Mouse (Mus musculus): ENCODE data around the gene Fgd3. TPM values are rescaled to one million over a fixed set of nuclear protein-coding genes. Genes with fewer than 3 reads are reported as not detected.

Gene Fgd3
- total and polyA plus RNA-seq, 3 experiments, result 8.7 to 16.1 (median 14.5) TPM

DNA sequence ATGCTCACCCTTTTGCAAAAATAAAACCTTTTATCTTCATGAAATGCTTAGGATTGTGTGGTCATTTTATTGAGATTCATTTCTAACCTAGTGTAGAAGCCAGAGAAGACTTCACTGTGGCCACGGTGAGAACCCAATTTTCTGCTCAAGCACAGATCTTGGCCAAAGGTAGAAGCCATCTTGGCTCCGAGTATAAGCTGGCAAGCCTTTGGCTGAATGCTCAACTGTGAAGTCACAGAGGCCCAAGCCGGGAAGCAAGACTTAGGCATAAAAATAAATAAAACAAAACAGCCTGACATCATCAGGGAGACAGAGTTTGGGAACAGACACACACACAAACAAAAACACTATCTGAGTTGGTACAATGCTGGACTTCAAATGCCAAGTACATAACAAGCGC is 8.0 kb upstream of the Fgd3 start:
- no peak overlapping the region for H3K4me3 ChIP-seq (replicated peaks in 1 of 3; ENCODE audit: low read depth in 2 of 3, low read length in 2 of 3, poor library complexity in 1 of 3)
- H3K27ac ChIP-seq (ENCODE audit: insufficient read depth, low read depth), result no peak overlapping the region
- H3K36me3 ChIP-seq (replicated peaks in 1 of 2; ENCODE audit: control insufficient read depth in 1 of 2, insufficient read depth in 1 of 2, low read length in 1 of 2), result no peaks in the 10 kb centered on the region
- dilution Hi-C loops (cut with MboI; ENCODE audit: extremely low pct_ligation_motif_present, extremely low pct_unique_long_range_greater_than_20kb, low sequenced_read_pairs) (no loop called here), in situ Hi-C loops (cut with MboI; ENCODE audit: low pct_ligation_motif_present, low pct_unique_long_range_greater_than_20kb, low sequenced_read_pairs) (no loop called here)
- no peaks in the 10 kb centered on the region for H3K79me2 ChIP-seq (replicated peaks; ENCODE audit: control insufficient read depth, extremely low read depth, insufficient read depth, poor library complexity, severe bottlenecking)
- H3K9ac ChIP-seq (ENCODE audit: insufficient read depth, low read depth), result no peak overlapping the region
- no peak overlapping the region for H3K4me2 ChIP-seq (ENCODE audit: insufficient read depth, low read depth, poor library complexity, severe bottlenecking)
- no peaks in the 10 kb centered on the region for H3K27me3 ChIP-seq (replicated peaks)
- no peak for DNase-seq (ENCODE audit: extremely low read depth)
- H3K9me3 ChIP-seq (replicated peaks; ENCODE audit: low read length), result no peaks in the 10 kb centered on the region
- peaks cover 0 to 17% of the 10 kb centered on the region in 2 experiments; a peak in 2 of 4 replicates for H3K4me1 ChIP-seq (ENCODE audit: control insufficient read depth in 1 of 2, insufficient read depth in 2 of 2)
- TF ChIP-seq MAZ (IDR thresholded peaks at IDR 0.05; ENCODE audit: low read depth, low read length) (no peak), MYC (IDR thresholded peaks at IDR 0.05; ENCODE audit: low read depth, low read length) (no peak), RAD21 (IDR thresholded peaks at IDR 0.05; ENCODE audit: low read depth, low read length) (no peak), IRF4 (IDR thresholded peaks at IDR 0.05; ENCODE audit: low read depth, low read length) (no peak), SIN3A (IDR thresholded peaks at IDR 0.05; ENCODE audit: low read length) (no peak), ZKSCAN1 (IDR thresholded peaks at IDR 0.05; ENCODE audit: borderline replicate concordance, low read depth, low read length) (no peak), MAFK (IDR thresholded peaks at IDR 0.05; ENCODE audit: insufficient replicate concordance, low read length) (no peak), ZNF384 (IDR thresholded peaks at IDR 0.05; ENCODE audit: low read depth, low read length) (no peak), E2F4 (IDR thresholded peaks at IDR 0.05; ENCODE audit: insufficient replicate concordance, low read depth, low read length) (no peak)

DNA sequence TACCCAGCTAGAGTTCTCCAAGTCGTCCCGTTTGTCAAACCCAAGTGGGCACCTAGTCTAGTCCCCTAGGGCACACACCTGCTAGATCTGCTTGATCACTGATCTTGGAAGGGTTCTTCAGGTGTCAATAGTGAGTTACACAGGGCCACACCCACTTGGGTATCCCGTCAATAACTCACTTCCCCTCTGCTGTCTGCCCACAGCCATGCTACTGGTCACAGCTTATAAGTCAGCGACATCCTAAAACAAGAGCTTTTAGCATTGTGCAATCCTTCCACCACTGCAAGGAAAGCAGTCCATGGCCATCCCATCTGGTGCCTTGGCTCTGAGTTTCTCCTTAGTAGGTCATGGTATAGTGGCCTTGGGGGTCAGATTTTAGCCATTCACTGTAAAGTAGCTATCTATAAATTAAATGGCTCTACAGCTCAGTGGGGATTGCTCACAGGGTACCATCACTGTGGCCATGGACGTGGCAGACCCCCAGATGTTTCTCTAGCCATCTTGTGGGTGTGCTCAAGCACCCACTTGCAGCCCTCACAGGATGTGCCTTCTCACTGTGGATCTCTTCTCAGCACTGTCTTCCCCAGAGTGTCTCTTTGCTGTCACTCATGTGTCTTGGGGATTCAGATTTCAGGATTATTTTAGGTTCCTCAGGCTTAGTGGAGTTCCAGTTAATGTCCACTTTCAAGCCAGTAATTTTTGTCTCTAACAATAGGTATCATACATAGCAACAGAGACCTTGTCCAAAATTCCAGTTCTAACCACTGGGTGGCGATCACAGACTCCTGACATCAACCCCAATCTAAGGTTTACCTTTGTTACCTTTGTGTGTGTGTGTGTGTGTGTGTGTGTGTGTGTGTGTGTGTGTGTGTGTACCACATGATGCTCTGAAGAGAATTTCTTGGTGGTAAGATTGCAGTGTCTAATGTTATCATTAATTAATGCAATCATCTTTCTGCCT is 6.4 kb upstream of the Fgd3 start:
- in situ Hi-C loops (cut with MboI; ENCODE audit: low pct_ligation_motif_present, low pct_unique_long_range_greater_than_20kb, low sequenced_read_pairs), result no loop called here

More for the DNA sequence above, 6.4 kb upstream of the Fgd3 start:
- no peak for TF ChIP-seq MXI1 (IDR thresholded peaks at IDR 0.05; ENCODE audit: low read depth, low read length)
- TF ChIP-seq RCOR1 (conservative IDR thresholded peaks at IDR 0.05; ENCODE audit: low read depth, low read length), result no peak
- no peak for TF ChIP-seq PAX5 (IDR thresholded peaks at IDR 0.05; ENCODE audit: low read length)
- TF ChIP-seq ZKSCAN1 (IDR thresholded peaks at IDR 0.05; ENCODE audit: borderline replicate concordance, low read depth, low read length), result no peak
- TF ChIP-seq CHD2 (IDR thresholded peaks at IDR 0.05; ENCODE audit: low read length), result no peak
- no peak for TF ChIP-seq MEF2A (IDR thresholded peaks at IDR 0.05; ENCODE audit: borderline replicate concordance, low read depth, low read length)
- TF ChIP-seq POLR2AphosphoS2 (IDR thresholded peaks at IDR 0.05; ENCODE audit: low read depth, low read length), result no peak
- TF ChIP-seq ZNF384 (IDR thresholded peaks at IDR 0.05; ENCODE audit: low read depth, low read length), result no peak
- no peak for TF ChIP-seq UBTF (IDR thresholded peaks at IDR 0.05; ENCODE audit: low read depth, low read length)
- TF ChIP-seq JUN (IDR thresholded peaks at IDR 0.05; ENCODE audit: insufficient read depth, low read depth, low read length), result no peak
- TF ChIP-seq ELF1 (IDR thresholded peaks at IDR 0.05; ENCODE audit: low read depth, low read length), result no peak
- peak; percentile 31 to 81; a peak in 2 of 4 replicates for TF ChIP-seq CTCF (conservative IDR thresholded peaks at IDR 0.05 in 1 of 2, IDR thresholded peaks at IDR 0.05 in 1 of 2; ENCODE audit: low read depth in 2 of 2, low read length in 2 of 2)
- no peak for TF ChIP-seq USF2 (conservative IDR thresholded peaks at IDR 0.05; ENCODE audit: low read depth, low read length)
- TF ChIP-seq BHLHE40 (IDR thresholded peaks at IDR 0.05; ENCODE audit: low read depth, low read length), result no peak
- no peak for TF ChIP-seq MAZ (IDR thresholded peaks at IDR 0.05; ENCODE audit: low read depth, low read length)
- no peak for TF ChIP-seq MAX (IDR thresholded peaks at IDR 0.05; ENCODE audit: low read length)
- peak; percentile 77 for TF ChIP-seq SMC3 (IDR thresholded peaks at IDR 0.05; ENCODE audit: low read depth, low read length)
- TF ChIP-seq RAD21 (IDR thresholded peaks at IDR 0.05; ENCODE audit: low read depth, low read length), result peak; percentile 76
- no peak for TF ChIP-seq ETS1 (conservative IDR thresholded peaks at IDR 0.05; ENCODE audit: low read depth, low read length)
- TF ChIP-seq CHD1 (IDR thresholded peaks at IDR 0.05; ENCODE audit: low read depth, low read length), result no peak
- TF ChIP-seq IRF4 (IDR thresholded peaks at IDR 0.05; ENCODE audit: low read depth, low read length), result no peak
- Histone ChIP-seq H3K79me2 (replicated peaks; ENCODE audit: control insufficient read depth, extremely low read depth, insufficient read depth, poor library complexity, severe bottlenecking) (no peaks in the 10 kb centered on the region), H3K4me2 (ENCODE audit: insufficient read depth, low read depth, poor library complexity, severe bottlenecking) (no peak overlapping the region), H3K27ac (ENCODE audit: insufficient read depth, low read depth) (no peak overlapping the region), H3K4me1 (ENCODE audit: control insufficient read depth in 1 of 2, insufficient read depth in 2 of 2) (peaks cover 0 to 27% of the 10 kb centered on the region in 2 experiments; a peak in 2 of 4 replicates), H3K4me3 (replicated peaks in 1 of 3; ENCODE audit: low read depth in 2 of 3, low read length in 2 of 3, poor library complexity in 1 of 3) (no peak overlapping the region), H3K9ac (ENCODE audit: insufficient read depth, low read depth) (no peak overlapping the region), H3K9me3 (replicated peaks; ENCODE audit: low read length) (no peaks in the 10 kb centered on the region), H3K36me3 (replicated peaks in 1 of 2; ENCODE audit: control insufficient read depth in 1 of 2, insufficient read depth in 1 of 2, low read length in 1 of 2) (no peaks in the 10 kb centered on the region), H3K27me3 (replicated peaks) (no peaks in the 10 kb centered on the region)
- peak; percentile 65 for DNase-seq (ENCODE audit: extremely low read depth)
- dilution Hi-C loops (cut with MboI; ENCODE audit: extremely low pct_ligation_motif_present, extremely low pct_unique_long_range_greater_than_20kb, low sequenced_read_pairs), result no loop called here
